Mouse (Mus musculus): ENCODE data around the gene Bmp2k. TPM values are rescaled to one million over a fixed set of nuclear protein-coding genes. Genes with fewer than 3 reads are reported as not detected.

The Bmp2k gene
- polyA plus RNA-seq, 1 experiment from 2014 or later = 12.3 TPM

GRCm38 (mm10) chr5:96979296-96980007 lies 18.0 kb upstream of the Bmp2k start:
- Histone ChIP-seq H3K4me3 (peak overlapping the region; percentile 12; the same call in 1 of the 2 replicates), H3K36me3 (no peaks in the 10 kb centered on the region), H3K27ac (no peak overlapping the region), H3K9me3 (no peaks in the 10 kb centered on the region), H3K4me1 (no peaks in the 10 kb centered on the region), H3K27me3 (ENCODE audit: insufficient read depth, poor library complexity, severe bottlenecking) (peaks cover 11% of the 10 kb centered on the region; the same call in 1 of the 2 replicates)
- no peak for DNase-seq (ENCODE audit: low spot score)
- 31% methylated on average over 13 of the region's 13 CpGs for WGBS

- 19% methylated on average over 15 of the region's 15 CpGs for WGBS
- Histone ChIP-seq H3K9me3 (no peaks in the 10 kb centered on the region), H3K27ac (no peak overlapping the region), H3K36me3 (no peaks in the 10 kb centered on the region), H3K27me3 (ENCODE audit: insufficient read depth, poor library complexity, severe bottlenecking) (peaks cover 14% of the 10 kb centered on the region; the same call in 1 of the 2 replicates), H3K4me3 (peak overlapping the region; percentile 12; the same call in 1 of the 2 replicates), H3K4me1 (no peaks in the 10 kb centered on the region)
- DNase-seq (ENCODE audit: low spot score) = no peak
Measured at GRCm38 (mm10) chr5:96980008-96980634, 17.4 kb upstream of the Bmp2k start.

DNA sequence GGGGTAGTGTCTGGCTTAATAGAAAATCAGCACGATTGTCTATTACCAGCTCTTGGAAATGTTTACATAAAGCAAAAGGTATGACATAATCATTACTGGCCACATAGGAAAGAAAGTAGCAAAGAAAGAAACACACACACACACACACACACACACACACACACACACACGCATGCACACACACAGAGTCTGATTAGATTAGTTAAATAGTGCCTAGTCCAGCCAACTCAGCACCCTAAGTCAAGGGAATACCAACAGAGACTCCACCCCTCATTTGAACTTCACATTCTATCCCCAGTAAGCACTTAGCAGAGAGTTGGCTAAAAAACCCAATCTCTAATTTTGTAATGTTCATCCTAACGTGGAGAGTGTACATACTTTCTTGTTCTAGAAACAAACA lies 15.5 kb upstream of the Bmp2k start:
- Histone ChIP-seq H3K4me3 (no peak overlapping the region), H3K36me3 (no peaks in the 10 kb centered on the region), H3K9me3 (no peaks in the 10 kb centered on the region), H3K27me3 (ENCODE audit: insufficient read depth, poor library complexity, severe bottlenecking) (peaks cover 16% of the 10 kb centered on the region; the same call in 1 of the 2 replicates), H3K4me1 (no peaks in the 10 kb centered on the region), H3K27ac (no peak overlapping the region)
- DNase-seq (ENCODE audit: low spot score) = no peak
- 81% methylated on average over 3 of the region's 3 CpGs for WGBS

- no peaks in the 10 kb centered on the region for H3K9me3 ChIP-seq
- H3K4me3 ChIP-seq = no peak overlapping the region
- H3K27me3 ChIP-seq (ENCODE audit: insufficient read depth, poor library complexity, severe bottlenecking) = peaks cover 16% of the 10 kb centered on the region; the same call in 1 of the 2 replicates
- DNase-seq (ENCODE audit: low spot score) = no peak
- H3K27ac ChIP-seq = no peak overlapping the region
- H3K4me1 ChIP-seq = no peaks in the 10 kb centered on the region
- WGBS = 62% methylated on average over 7 of the region's 7 CpGs
- H3K36me3 ChIP-seq = no peaks in the 10 kb centered on the region
Measured at GRCm38 (mm10) chr5:96983142-96983541, 14.3 kb upstream of the Bmp2k start.

- Histone ChIP-seq H3K27me3 (ENCODE audit: insufficient read depth, poor library complexity, severe bottlenecking) (peaks cover 13% of the 10 kb centered on the region; the same call in 1 of the 2 replicates), H3K4me3 (no peak overlapping the region), H3K27ac (no peak overlapping the region), H3K36me3 (no peaks in the 10 kb centered on the region), H3K9me3 (no peaks in the 10 kb centered on the region), H3K4me1 (peaks cover 6% of the 10 kb centered on the region)
- 85% methylated on average over 3 of the region's 3 CpGs for WGBS
- DNase-seq (ENCODE audit: low spot score) = no peak
Measured at GRCm38 (mm10) chr5:96986850-96987249, 10.6 kb upstream of the Bmp2k start.

DNA sequence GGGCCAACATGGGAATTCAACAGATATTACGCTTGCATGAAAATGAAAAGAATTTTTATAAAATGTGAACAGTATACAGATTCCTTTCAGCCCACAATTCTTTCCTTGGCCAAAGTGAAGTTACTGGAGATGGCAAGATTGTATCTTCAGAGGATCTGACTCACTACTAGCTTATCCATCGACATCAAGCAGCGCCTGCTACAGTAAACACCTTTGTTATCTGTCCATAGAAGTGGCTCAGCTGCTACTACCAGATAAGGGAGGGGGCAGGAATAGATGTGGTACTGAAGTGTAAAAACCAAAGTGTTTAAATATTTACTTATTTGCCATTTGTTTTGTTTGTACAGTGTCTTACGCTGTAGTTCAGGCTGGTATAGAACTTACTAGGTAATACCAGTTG lies 8.6 kb upstream of the Bmp2k start:
- Histone ChIP-seq H3K36me3 (no peaks in the 10 kb centered on the region), H3K4me1 (peaks cover 6% of the 10 kb centered on the region), H3K4me3 (no peak overlapping the region), H3K27me3 (ENCODE audit: insufficient read depth, poor library complexity, severe bottlenecking) (peaks cover 13% of the 10 kb centered on the region; the same call in 1 of the 2 replicates), H3K27ac (no peak overlapping the region), H3K9me3 (no peaks in the 10 kb centered on the region)
- 58% methylated on average over 4 of the region's 4 CpGs for WGBS
- DNase-seq (ENCODE audit: low spot score) = no peak

DNA sequence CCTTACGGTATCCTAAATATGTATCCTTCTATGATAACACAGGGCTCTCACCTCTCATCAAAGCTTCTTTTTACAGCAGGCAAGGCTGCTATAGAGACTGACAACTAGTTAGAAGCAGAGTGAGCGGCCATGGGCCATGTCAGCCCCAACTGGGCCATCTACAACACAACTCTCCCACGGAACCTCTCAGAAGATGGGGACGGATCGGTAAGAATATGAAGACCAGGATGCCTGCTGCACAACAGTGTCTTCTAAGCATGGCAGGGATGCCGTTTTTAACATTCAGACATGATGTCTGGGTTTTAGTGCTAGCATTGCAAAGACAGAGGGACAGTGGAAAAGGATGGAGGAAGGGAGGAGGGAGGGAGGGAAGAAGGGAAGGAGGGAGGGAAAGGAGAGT lies 6.3 kb upstream of the Bmp2k start:
- Histone ChIP-seq H3K4me1 (peaks cover 6% of the 10 kb centered on the region), H3K9me3 (no peaks in the 10 kb centered on the region), H3K36me3 (no peaks in the 10 kb centered on the region), H3K27ac (no peak overlapping the region), H3K27me3 (ENCODE audit: insufficient read depth, poor library complexity, severe bottlenecking) (0 out of 2 replicates have a peak, but pooled peaks cover 8% of the 10 kb centered on the region), H3K4me3 (no peak overlapping the region)
- no peak for DNase-seq (ENCODE audit: low spot score)
- 90% methylated on average over 6 of the region's 6 CpGs for WGBS

DNA sequence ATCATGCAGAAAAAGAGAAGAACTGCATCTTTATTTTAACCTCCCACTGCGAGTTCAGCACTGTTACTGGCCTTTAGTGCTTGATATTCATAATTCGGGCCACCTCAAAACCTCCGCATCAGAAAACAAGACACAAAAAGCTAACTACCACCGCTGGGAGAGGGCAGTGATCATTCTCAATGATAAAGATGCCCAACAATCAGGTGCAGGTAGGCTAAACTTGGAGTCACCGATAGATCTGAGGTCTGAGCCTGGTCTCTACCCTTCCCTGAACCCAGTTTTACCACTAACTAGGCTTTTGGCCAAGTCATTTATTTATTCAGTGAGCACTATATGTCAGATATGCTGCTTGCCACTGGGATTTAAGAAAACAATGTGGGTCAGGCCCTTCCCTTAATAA lies 4.8 kb upstream of the Bmp2k start:
- H3K36me3 ChIP-seq = no peaks in the 10 kb centered on the region

DNA sequence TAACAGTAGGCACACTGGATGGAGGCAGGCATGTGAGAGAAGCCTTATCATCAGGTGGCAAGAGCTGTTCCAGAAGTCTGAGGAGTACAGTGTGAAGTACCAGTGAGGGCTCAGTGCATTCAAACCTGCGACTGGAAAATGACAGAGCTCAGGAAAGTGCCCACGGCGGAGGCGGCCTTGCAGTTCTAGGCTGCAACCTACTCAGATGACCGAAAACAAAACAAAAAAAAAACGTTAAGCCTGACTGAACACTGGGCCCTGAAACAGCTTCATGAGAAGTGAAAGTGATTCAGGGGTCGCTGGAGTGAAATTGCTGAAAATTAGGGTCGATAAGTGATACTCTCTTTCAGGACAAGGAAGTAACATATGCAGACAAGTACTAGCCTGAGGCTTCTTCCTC lies 4.4 kb upstream of the Bmp2k start:
- Histone ChIP-seq H3K36me3 (no peaks in the 10 kb centered on the region), H3K27ac (no peak overlapping the region), H3K4me3 (no peak overlapping the region), H3K4me1 (peaks cover 13% of the 10 kb centered on the region), H3K9me3 (no peaks in the 10 kb centered on the region), H3K27me3 (ENCODE audit: insufficient read depth, poor library complexity, severe bottlenecking) (0 out of 2 replicates have a peak, but pooled peaks cover 8% of the 10 kb centered on the region)
- no peak for DNase-seq (ENCODE audit: low spot score)
- WGBS = 83% methylated on average over 8 of the region's 8 CpGs

More for the DNA sequence above, 4.8 kb upstream of the Bmp2k start:
- WGBS = 81% methylated on average over 5 of the region's 5 CpGs
- Histone ChIP-seq H3K4me1 (peaks cover 13% of the 10 kb centered on the region), H3K9me3 (no peaks in the 10 kb centered on the region), H3K27ac (no peak overlapping the region), H3K4me3 (no peak overlapping the region), H3K27me3 (ENCODE audit: insufficient read depth, poor library complexity, severe bottlenecking) (0 out of 2 replicates have a peak, but pooled peaks cover 8% of the 10 kb centered on the region)
- DNase-seq (ENCODE audit: low spot score) = no peak

DNA sequence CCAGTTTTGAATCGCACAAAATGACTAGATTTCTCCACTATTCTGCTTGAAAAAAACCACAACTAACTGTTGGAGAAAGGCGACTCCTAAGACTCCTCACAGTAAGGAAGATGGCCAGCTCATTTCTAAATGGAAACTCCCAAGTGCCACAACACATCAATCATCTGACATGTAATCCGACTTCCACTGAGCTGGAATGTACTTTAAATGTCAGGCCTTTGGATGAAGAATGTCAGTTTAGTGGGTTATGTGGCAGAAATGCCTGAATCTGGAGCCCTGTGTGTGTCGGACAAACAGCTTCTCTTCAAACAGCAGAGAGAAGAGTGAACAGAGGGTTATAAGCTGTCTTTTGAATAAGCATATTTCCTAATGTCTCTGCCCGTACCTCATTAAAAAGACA lies 1.7 kb upstream of the Bmp2k start:
- no peaks in the 10 kb centered on the region for H3K36me3 ChIP-seq
- H3K9me3 ChIP-seq = no peaks in the 10 kb centered on the region
- no peak overlapping the region for H3K4me3 ChIP-seq
- H3K4me1 ChIP-seq = peaks cover 17% of the 10 kb centered on the region
- no peak overlapping the region for H3K27ac ChIP-seq
- no peak for DNase-seq (ENCODE audit: low spot score)
- WGBS = 76% methylated on average over 5 of the region's 5 CpGs
- peaks cover 13% of the 10 kb centered on the region; the same call in 1 of the 2 replicates for H3K27me3 ChIP-seq (ENCODE audit: insufficient read depth, poor library complexity, severe bottlenecking)

- Histone ChIP-seq H3K4me1 (peaks cover 17% of the 10 kb centered on the region), H3K27ac (peak overlapping the region; percentile 97), H3K36me3 (no peaks in the 10 kb centered on the region), H3K4me3 (peak overlapping the region; percentile 93), H3K9me3 (no peaks in the 10 kb centered on the region), H3K27me3 (ENCODE audit: insufficient read depth, poor library complexity, severe bottlenecking) (peaks cover 11% of the 10 kb centered on the region; the same call in 1 of the 2 replicates)
- 22% methylated on average over 39 of the region's 39 CpGs for WGBS
- DNase-seq (ENCODE audit: low spot score) = no peak
Measured at GRCm38 (mm10) chr5:96996401-96997309, 834 bp upstream of the Bmp2k start.

DNA sequence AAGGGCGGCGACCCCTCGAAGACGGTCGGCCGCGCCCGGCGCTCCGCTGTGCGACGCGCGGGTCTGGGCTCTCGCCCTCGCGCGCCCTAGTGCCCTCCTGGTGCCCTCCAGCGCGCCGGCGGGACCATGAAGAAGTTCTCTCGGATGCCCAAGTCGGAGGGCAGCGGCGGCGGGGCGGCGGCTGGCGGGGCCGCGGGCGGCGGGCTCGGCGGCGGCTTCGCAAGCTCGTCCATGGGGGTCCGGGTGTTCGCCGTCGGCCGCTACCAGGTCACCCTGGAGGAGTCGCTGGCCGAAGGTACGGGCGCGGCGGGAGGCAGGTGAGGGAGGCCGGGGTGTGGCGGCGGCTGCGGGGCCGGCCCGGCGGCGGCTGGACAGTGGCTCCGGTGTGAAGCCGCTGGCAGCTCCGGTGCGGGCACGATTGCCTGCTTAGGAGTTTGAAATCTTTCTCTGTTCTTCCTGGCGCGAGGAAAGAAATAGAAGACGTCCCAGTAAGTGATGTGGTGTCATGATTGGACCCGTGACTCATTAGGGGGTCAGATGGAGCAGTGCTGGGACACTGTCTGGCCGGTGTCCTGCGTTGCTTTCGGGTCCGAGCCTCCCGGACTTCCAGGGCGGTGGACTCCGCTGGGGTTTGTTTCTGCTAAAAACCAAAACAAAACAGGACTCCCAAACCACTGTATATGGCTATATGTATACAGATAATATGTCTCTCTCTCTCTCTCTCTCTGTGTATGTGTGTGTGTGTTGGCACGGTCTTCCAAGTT lies 495 bp downstream of the Bmp2k start:
- peak overlapping the region; percentile 93 for H3K4me3 ChIP-seq
- under 1% methylated on average over 75 of the region's 75 CpGs for WGBS
- H3K27ac ChIP-seq = peak overlapping the region; percentile 97
- H3K9me3 ChIP-seq = no peaks in the 10 kb centered on the region
- H3K36me3 ChIP-seq = no peaks in the 10 kb centered on the region
- peaks cover 15% of the 10 kb centered on the region; the same call in 1 of the 2 replicates for H3K27me3 ChIP-seq (ENCODE audit: insufficient read depth, poor library complexity, severe bottlenecking)
- peaks cover 22% of the 10 kb centered on the region for H3K4me1 ChIP-seq
- peak; percentile 80 for DNase-seq (ENCODE audit: low spot score)

Data from heart, embryonic 10.5 days (tissue).